Mouse (Mus musculus): ENCODE data around the gene Chrm3.

The Chrm3 gene

GRCm38 (mm10) chr13:10066829-10067618 is 293.6 kb downstream of the Chrm3 start:
- no peak for DNase-seq

GRCm38 (mm10) chr13:10065776-10066175 is 294.9 kb downstream of the Chrm3 start:
- DNase-seq, result no peak

GRCm38 (mm10) chr13:10062681-10063080 is 298.0 kb downstream of the Chrm3 start:
- DNase-seq, result no peak

GRCm38 (mm10) chr13:10058993-10059392 is 301.7 kb downstream of the Chrm3 start:
- no peak for DNase-seq

- no peak for DNase-seq
These were observed 302.9 kb downstream of the Chrm3 start for GRCm38 (mm10) chr13:10057644-10058198.

- no peak for DNase-seq
These were observed 306.6 kb downstream of the Chrm3 start for GRCm38 (mm10) chr13:10054086-10054485.

GRCm38 (mm10) chr13:10053301-10053889 is 307.3 kb downstream of the Chrm3 start:
- DNase-seq, result peak; percentile 16

- DNase-seq, result no peak
These were observed 314.8 kb downstream of the Chrm3 start for GRCm38 (mm10) chr13:10045651-10046350.

GRCm38 (mm10) chr13:10044084-10044483 is 316.6 kb downstream of the Chrm3 start:
- DNase-seq, result no peak

- DNase-seq, result no peak
These were observed 326.9 kb downstream of the Chrm3 start for GRCm38 (mm10) chr13:10033570-10034399.

GRCm38 (mm10) chr13:10031547-10031946 is 329.1 kb downstream of the Chrm3 start:
- DNase-seq, result no peak

GRCm38 (mm10) chr13:10029944-10030343 is 330.7 kb downstream of the Chrm3 start:
- no peak for DNase-seq

GRCm38 (mm10) chr13:10025134-10025533 is 335.5 kb downstream of the Chrm3 start:
- no peak for DNase-seq

- DNase-seq, result no peak
These were observed 337.5 kb downstream of the Chrm3 start for GRCm38 (mm10) chr13:10023112-10023511.

- DNase-seq, result no peak
These were observed 341.4 kb downstream of the Chrm3 start for GRCm38 (mm10) chr13:10019252-10019651.

GRCm38 (mm10) chr13:10002916-10003315 is 357.7 kb downstream of the Chrm3 start:
- no peak for DNase-seq

GRCm38 (mm10) chr13:9997664-9998328 is 362.9 kb downstream of the Chrm3 start:
- no peak for DNase-seq

- DNase-seq, result no peak
These were observed 364.8 kb downstream of the Chrm3 start for GRCm38 (mm10) chr13:9995852-9996251.

GRCm38 (mm10) chr13:9993571-9993970 is 367.1 kb downstream of the Chrm3 start:
- DNase-seq, result no peak

GRCm38 (mm10) chr13:9992640-9993039 is 368.0 kb downstream of the Chrm3 start:
- DNase-seq, result no peak

- DNase-seq, result no peak
These were observed 375.0 kb downstream of the Chrm3 start for GRCm38 (mm10) chr13:9985648-9986047.

- DNase-seq, result no peak
These were observed 377.4 kb downstream of the Chrm3 start for GRCm38 (mm10) chr13:9983293-9983692.

Data from right cerebral cortex, postnatal 14 days (tissue).